24 mouse cellular contexts compared by ENCODE assay signal in genomic region chr11:101457631-101458030, GRCm38 (mm10). TPM values are rescaled to one million over a fixed set of nuclear protein-coding genes. Genes with fewer than 3 reads are reported as not detected.
DNase-seq lines count a peak whose midpoint lies in the region; ATAC-seq and TF ChIP-seq lines count a peak whose summit lies in the region.
"Had no signal": no experiment of that assay in that cellular context is flagged by ENCODE, and none has a peak within 500 bp of the region (broad histone marks: within the 10 kb centered on the region; RNA-seq: fewer than 3 reads in every experiment).

No protein-coding gene starts in this region.

- no peak for DNase-seq in forebrain, embryonic 10.5 days (ENCODE audit: extremely low spot score, low spot score)
- DNase-seq in forebrain, postnatal 0 days, result no peak
- DNase-seq in heart, adult 11 months, result peak; percentile 91
- no peak for DNase-seq in heart, postnatal 10 days
- DNase-seq in kidney, postnatal 36 days, result no peak
- DNase-seq: adrenal gland, adult 8-10 months; adrenal gland, postnatal 14 days; adrenal gland, postnatal 36 days; B cell, adult 2 months; cerebellum, adult 11-12 months; cerebellum, adult 2 months; cerebellum, adult 9-10 months; cerebellum, postnatal 10 days; cerebellum, postnatal 25 days had no signal

- intact Hi-C loops in heart, postnatal 10 days (cut with DNase I), result no loop called here

- H3K27ac ChIP-seq in forebrain, embryonic 10.5 days, result 0 out of 2 replicates have a peak overlapping the region, but pooled peaks have one; percentile 12
- H3K27ac ChIP-seq in forebrain, postnatal 0 days (ENCODE audit: low read depth, low read length), result no peak overlapping the region
- H3K27ac ChIP-seq in kidney, embryonic 15.5 days, result no peak overlapping the region
- H3K27ac ChIP-seq: embryonic facial prominence, embryonic 10.5 days; embryonic facial prominence, embryonic 12.5 days; forebrain, embryonic 12.5 days had no signal

- H3K9ac ChIP-seq in forebrain, postnatal 0 days, result no peak overlapping the region
- no peak overlapping the region for H3K9ac ChIP-seq in kidney, embryonic 15.5 days
- H3K9ac ChIP-seq: embryonic facial prominence, embryonic 12.5 days; forebrain, embryonic 12.5 days had no signal

- H3K4me3 ChIP-seq in forebrain, embryonic 10.5 days, result no peak overlapping the region
- no peak overlapping the region for H3K4me3 ChIP-seq in forebrain, postnatal 0 days (ENCODE audit: low read depth, low read length)
- H3K4me3 ChIP-seq in kidney, embryonic 15.5 days (replicated peaks), result no peak overlapping the region
- H3K4me3 ChIP-seq: embryonic facial prominence, embryonic 10.5 days; embryonic facial prominence, embryonic 12.5 days; forebrain, embryonic 12.5 days had no signal

- peaks cover 52% of the 10 kb centered on the region for H3K4me1 ChIP-seq in forebrain, embryonic 10.5 days
- no peaks in the 10 kb centered on the region for H3K4me1 ChIP-seq in forebrain, postnatal 0 days (ENCODE audit: insufficient read depth)
- H3K4me1 ChIP-seq in kidney, embryonic 15.5 days, result peaks cover 42% of the 10 kb centered on the region

- no peaks in the 10 kb centered on the region for H3K9me3 ChIP-seq in forebrain, embryonic 10.5 days
- H3K9me3 ChIP-seq in forebrain, postnatal 0 days (ENCODE audit: low read length), result no peaks in the 10 kb centered on the region
- no peaks in the 10 kb centered on the region for H3K9me3 ChIP-seq in kidney, embryonic 15.5 days (replicated peaks)
- H3K9me3 ChIP-seq: embryonic facial prominence, embryonic 10.5 days; embryonic facial prominence, embryonic 12.5 days; forebrain, embryonic 12.5 days; G1E had no signal

- 94% methylated on average over 9 of the region's 9 CpGs for WGBS in forebrain, embryonic 10.5 days
- WGBS in forebrain, postnatal 0 days, result 86% methylated on average over 9 of the region's 9 CpGs
- 95% methylated on average over 9 of the region's 9 CpGs for WGBS in kidney, embryonic 15.5 days

- H3K27me3 ChIP-seq in forebrain, embryonic 10.5 days (ENCODE audit: poor library complexity, severe bottlenecking), result no peaks in the 10 kb centered on the region
- H3K27me3 ChIP-seq in forebrain, postnatal 0 days (ENCODE audit: insufficient read depth, low read length), result no peaks in the 10 kb centered on the region
- H3K27me3 ChIP-seq in kidney, embryonic 15.5 days, result no peaks in the 10 kb centered on the region
- H3K27me3 ChIP-seq: CH12.LX; embryonic facial prominence, embryonic 12.5 days; forebrain, embryonic 12.5 days; Patski had no signal

- peaks cover 42% of the 10 kb centered on the region for H3K36me3 ChIP-seq in forebrain, embryonic 10.5 days (replicated peaks)
- H3K36me3 ChIP-seq in forebrain, postnatal 0 days (ENCODE audit: insufficient read depth), result peaks cover 51% of the 10 kb centered on the region
- peaks cover 51% of the 10 kb centered on the region for H3K36me3 ChIP-seq in kidney, embryonic 15.5 days

- ATAC-seq in forebrain, postnatal 0 days, result no peak
- ATAC-seq in kidney, embryonic 15.5 days (replicated peaks; ENCODE audit: low FRiP score), result 0 out of 2 replicates have a peak, but pooled peaks have one; percentile 19
- ATAC-seq: activated CD4-positive, CD25-positive, alpha-beta regulatory T cell, adult 4 months; CD4-positive, CD25-positive, alpha-beta regulatory T cell, adult 4 months; forebrain, embryonic 16.5 days; Patski had no signal

- TF ChIP-seq CTCF in forebrain, postnatal 0 days (IDR thresholded peaks at IDR 0.05; ENCODE audit: low read depth), result no peak

- H3K4me2 ChIP-seq in forebrain, postnatal 0 days (ENCODE audit: low read depth), result no peak overlapping the region
- no peak overlapping the region for H3K4me2 ChIP-seq in kidney, embryonic 15.5 days
- H3K4me2 ChIP-seq: embryonic facial prominence, embryonic 12.5 days; forebrain, embryonic 12.5 days had no signal

RNA-seq across cellular contexts. Expression of gene Rnd2, which starts 7.2 kb away (rescaled TPM):
- 28.1 and 36.9 TPM in 2 replicates for polyA plus RNA-seq in forebrain, embryonic 10.5 days (2016; fragmentation: Nextera tagmentation; extraction: Ambion mirVana)
- 61.9 and 71.4 TPM in 2 replicates for total RNA-seq in forebrain, postnatal 0 days (2014; rRNA removed)
- polyA plus RNA-seq in forebrain, postnatal 0 days (2015; fragmentation: Nextera tagmentation; extraction: Ambion mirVana), result 88.1 and 96.6 TPM in 2 replicates
- total RNA-seq in heart, postnatal 10 days (2021), result 1 to 10 TPM; 6.5 to 8.4 TPM
- polyA plus RNA-seq in kidney, embryonic 15.5 days (2015; fragmentation: Nextera tagmentation; extraction: Ambion mirVana), result 9.0 and 11.4 TPM in 2 replicates

RNA-seq across cellular contexts. Expression of gene Vat1, which starts 8.4 kb away (rescaled TPM):
- polyA plus RNA-seq in forebrain, embryonic 10.5 days (2016; fragmentation: Nextera tagmentation; extraction: Ambion mirVana), result 24.9 and 28.5 TPM in 2 replicates
- total RNA-seq in forebrain, postnatal 0 days (2014; rRNA removed), result 131 and 174 TPM in 2 replicates
- 73.3 and 92.7 TPM in 2 replicates for polyA plus RNA-seq in forebrain, postnatal 0 days (2015; fragmentation: Nextera tagmentation; extraction: Ambion mirVana)
- total RNA-seq in heart, postnatal 10 days (2021), result 10 to 100 TPM; 50.1 to 50.4 TPM
- 31.8 and 37.5 TPM in 2 replicates for polyA plus RNA-seq in kidney, embryonic 15.5 days (2015; fragmentation: Nextera tagmentation; extraction: Ambion mirVana)

RNA-seq across cellular contexts. Expression of gene Ifi35, which starts 9.4 kb away (rescaled TPM):
- 3.3 and 3.4 TPM in 2 replicates for polyA plus RNA-seq in forebrain, embryonic 10.5 days (2016; fragmentation: Nextera tagmentation; extraction: Ambion mirVana)
- 3.2 and 5.2 TPM in 2 replicates for total RNA-seq in forebrain, postnatal 0 days (2014; rRNA removed)
- polyA plus RNA-seq in forebrain, postnatal 0 days (2015; fragmentation: Nextera tagmentation; extraction: Ambion mirVana), result 3.8 and 5.1 TPM in 2 replicates
- total RNA-seq in heart, postnatal 10 days (2021), result 10 to 100 TPM; 12.9 to 13.7 TPM
- 13.8 and 18.8 TPM in 2 replicates for polyA plus RNA-seq in kidney, embryonic 15.5 days (2015; fragmentation: Nextera tagmentation; extraction: Ambion mirVana)

RNA-seq across cellular contexts. Expression of gene Rpl27, which starts 15.5 kb away (rescaled TPM):
- polyA plus RNA-seq in forebrain, embryonic 10.5 days (2016; fragmentation: Nextera tagmentation; extraction: Ambion mirVana), result 499 and 505 TPM in 2 replicates
- 785 and 1,503 TPM in 2 replicates for total RNA-seq in forebrain, postnatal 0 days (2014; rRNA removed)
- polyA plus RNA-seq in forebrain, postnatal 0 days (2015; fragmentation: Nextera tagmentation; extraction: Ambion mirVana), result 274 and 348 TPM in 2 replicates
- total RNA-seq in heart, postnatal 10 days (2021), result 10 to 100 TPM; 63.3 to 68.3 TPM
- 369 and 421 TPM in 2 replicates for polyA plus RNA-seq in kidney, embryonic 15.5 days (2015; fragmentation: Nextera tagmentation; extraction: Ambion mirVana)

RNA-seq across cellular contexts. Expression of gene Ptges3l, which starts 32.5 kb away (rescaled TPM):
- polyA plus RNA-seq in forebrain, embryonic 10.5 days (2016; fragmentation: Nextera tagmentation; extraction: Ambion mirVana), result 2.3 and 3.8 TPM in 2 replicates
- 0.62 and 1.8 TPM in 2 replicates for total RNA-seq in forebrain, postnatal 0 days (2014; rRNA removed)
- 1.2 and 2.4 TPM in 2 replicates for polyA plus RNA-seq in forebrain, postnatal 0 days (2015; fragmentation: Nextera tagmentation; extraction: Ambion mirVana)
- total RNA-seq in heart, postnatal 10 days (2021), result 10 to 100 TPM; 37.4 to 39.7 TPM
- polyA plus RNA-seq in kidney, embryonic 15.5 days (2015; fragmentation: Nextera tagmentation; extraction: Ambion mirVana), result 12.3 and 12.6 TPM in 2 replicates
